Mouse (Mus musculus) layer of hippocampus, adult 11-12 months (tissue): ENCODE results near the gene Snx4.
"Not testable (repeated sequence)": the region's sequence is repeated elsewhere in the genome, so short reads cannot be mapped to it uniquely, and the experiment has no call there.

Source experiments
- DNase-seq: peaks from one replicate; pipeline ENCODE4 v3.0.0; 2022; ENCODE audit warnings: low spot score

Snx4 gene

DNA sequence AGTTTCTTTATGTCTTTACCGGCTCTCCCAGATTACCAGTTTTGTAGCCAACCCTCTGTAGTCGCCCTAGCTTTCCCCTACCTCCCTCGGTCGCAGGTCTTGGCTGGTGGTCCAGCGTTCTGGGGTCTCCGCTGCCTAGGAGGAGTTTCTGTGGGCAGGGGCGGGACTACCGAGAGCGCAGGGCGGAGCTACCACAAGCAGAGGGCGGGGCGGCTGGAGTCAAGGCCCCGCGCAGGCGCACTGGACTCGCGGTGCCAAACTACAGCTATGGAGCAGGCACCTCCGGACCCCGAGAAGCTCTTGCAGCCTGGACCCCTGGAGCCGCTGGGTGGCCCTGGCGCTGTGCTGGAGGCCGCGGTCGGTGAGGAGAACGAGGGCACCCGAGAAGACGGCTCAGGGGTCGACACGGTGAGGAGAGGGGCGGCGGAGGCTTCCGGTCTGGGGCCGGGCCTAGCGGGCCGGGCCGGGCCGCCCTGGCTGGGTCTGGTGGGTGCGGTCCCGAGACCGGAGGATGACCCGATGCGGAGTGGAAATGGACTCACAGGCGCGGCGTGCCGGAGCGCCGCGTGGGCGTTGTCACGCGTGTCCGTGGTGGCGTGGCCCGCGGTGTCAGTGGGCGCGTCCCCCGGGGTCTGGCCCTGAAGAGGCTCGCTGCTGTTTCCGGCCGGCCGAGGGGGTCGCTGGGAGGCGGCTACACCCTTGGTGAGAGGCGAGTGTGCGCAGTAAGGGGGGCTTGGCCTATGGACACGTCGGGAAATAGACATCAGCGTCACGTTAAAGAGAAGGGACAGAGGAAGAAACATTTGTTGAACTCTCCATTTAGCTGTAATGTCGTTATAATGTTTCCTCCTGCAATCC is at the start of gene Snx4:
Gene Snx4, plus strand, starts transcription at position 249 of the 858 bp plus-strand sequence.
- DNase-seq: peak; percentile 93

DNA sequence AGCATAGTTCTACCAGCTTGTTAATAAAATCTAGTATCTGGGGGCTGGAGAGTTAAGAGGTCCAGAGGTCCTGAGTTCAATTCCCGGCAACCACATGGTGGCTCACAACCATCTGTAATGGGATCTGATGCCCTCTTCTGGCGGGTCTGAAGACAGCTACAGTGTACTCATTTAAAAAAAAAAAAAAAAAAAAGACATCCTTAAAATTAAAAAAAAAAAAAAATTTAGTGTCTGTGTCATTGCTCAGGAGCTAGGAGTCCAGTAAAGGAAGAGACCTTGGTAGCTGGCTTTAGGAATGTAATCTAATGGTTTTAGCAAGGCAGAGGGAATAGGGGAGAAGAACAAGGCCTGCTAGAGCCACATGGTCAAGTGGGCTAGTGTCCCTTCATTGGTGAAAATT is 40.4 kb upstream of the Snx4 start:
- no peak for DNase-seq

DNA sequence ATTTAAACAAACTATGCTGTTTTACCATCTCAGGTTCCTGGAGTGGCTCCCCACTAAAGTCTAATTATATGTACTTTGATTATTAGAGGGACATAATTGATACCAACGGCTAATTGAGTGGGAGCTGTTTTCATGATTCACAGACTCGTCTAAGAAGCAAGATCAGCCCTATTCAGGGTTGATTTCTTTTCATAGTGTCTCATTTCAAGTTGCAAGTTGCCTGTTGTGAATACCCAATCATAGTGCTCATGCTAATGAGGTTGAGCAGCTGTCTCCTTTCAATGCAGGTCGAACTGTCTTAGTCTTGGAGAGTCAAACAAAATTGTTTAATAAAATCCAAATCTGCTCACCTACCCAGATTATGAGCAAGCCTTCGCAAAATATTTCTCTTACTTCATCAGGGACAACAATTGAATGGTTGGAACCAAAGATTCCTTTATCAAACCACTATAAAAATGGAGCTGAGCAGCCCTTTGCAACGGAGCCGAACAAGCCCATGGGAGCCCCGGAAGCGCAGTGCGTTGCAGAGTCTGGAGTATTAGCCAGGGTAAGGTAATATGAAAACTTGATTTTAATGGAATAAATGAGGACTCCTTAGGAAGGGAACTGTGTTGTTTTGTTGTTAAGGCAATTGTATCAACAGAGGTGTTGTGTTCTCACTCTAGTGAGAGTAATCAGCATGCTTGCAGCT is 34.8 kb upstream of the Snx4 start:
- no peak for DNase-seq

DNA sequence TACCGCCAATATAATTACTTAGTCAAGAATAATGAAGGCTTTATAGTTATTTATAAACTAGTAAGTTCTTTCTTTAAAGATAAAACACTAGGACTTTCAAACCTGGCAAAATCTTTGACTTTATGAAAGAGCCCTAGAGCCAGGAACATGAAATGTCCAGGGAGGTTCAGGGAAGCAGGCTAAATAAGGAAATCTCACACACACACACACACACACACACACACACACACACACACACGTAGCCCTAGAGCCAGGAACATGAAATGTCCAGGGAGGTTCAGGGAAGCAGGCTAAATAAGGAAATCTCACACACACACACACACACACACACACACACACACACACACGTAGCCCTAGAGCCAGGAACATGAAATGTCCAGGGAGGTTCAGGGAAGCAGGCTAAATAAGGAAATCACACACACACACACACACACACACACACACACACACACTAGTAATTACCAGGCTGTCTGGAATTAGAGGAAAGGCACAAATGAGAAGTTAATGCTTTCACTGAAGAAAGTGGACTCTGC is 33.6 kb upstream of the Snx4 start:
- DNase-seq: not testable (repeated sequence)

- no peak for DNase-seq
Measured at GRCm38 (mm10) chr16:33222482-33222881, 28.8 kb upstream of the Snx4 start.

- DNase-seq: no peak
Measured at GRCm38 (mm10) chr16:33224381-33224780, 26.9 kb upstream of the Snx4 start.

- DNase-seq: no peak
Measured at GRCm38 (mm10) chr16:33234128-33234527, 17.1 kb upstream of the Snx4 start.

DNA sequence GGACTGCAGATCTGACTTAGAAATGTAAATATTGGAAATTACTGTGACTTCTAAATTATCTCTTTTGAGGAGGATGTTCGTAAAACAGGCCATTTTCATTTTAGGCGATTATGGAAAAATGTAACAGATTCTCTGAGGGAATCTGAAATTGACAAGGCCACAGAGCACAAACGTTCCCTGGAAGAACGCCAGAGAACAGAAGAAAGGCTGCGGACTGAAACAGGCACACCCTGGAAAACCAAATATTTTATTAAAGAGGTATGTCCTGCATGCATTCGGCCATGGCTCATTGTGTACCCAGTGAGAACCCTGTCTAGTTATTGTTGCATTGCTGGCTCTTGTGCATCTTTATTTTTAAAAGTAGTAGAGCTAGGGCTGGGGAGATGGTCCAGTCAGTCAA is 15.1 kb upstream of the Snx4 start:
- no peak for DNase-seq

DNA sequence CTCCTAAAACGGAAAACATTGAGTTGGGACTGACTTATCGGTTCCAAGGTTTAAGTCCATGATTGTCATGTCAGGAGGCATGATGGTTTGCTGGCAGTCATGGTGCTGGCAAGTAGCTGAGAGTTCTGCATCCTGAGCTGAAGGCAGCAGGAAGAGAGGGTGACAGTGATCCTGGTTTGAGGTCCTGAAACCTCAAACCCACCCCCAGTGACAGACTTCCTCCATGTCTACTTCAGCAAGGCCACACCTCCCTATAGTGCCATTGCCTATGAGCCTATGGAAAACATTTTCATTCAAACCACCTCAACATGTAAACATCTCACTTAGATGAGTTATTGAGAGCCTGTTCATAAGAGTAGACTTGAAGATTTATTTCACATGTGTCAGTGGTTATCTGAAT is 11.9 kb upstream of the Snx4 start:
- DNase-seq: no peak

GRCm38 (mm10) chr16:33242046-33242445 is 9.2 kb upstream of the Snx4 start:
- DNase-seq: no peak

- no peak for DNase-seq
Measured at GRCm38 (mm10) chr16:33244136-33244691, 7.0 kb upstream of the Snx4 start.

DNA sequence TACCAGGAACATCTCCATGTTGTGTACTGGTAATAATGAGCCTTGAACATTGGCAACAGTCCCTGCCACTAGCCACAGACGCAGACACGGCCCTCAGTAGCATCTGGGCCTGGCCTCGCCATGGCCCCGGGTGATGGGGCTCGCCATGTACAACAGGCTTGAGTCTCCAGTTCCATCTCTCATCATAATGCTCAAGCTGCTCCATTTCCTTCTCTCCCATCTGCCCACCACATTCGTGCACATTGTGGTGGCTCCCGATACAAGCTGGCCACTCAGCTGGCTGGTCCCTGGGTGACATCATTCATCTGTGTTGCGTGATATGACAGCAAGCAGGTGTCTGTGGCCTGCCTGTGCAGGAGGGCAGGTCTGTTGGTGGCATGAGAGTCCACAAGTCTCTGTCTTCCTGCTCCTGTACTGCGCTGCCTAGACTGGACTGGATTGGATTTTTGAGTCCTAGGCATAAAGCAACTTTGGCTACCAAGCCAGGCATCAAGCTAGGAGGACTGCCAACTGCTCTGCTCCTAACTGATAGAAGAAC is 6.2 kb upstream of the Snx4 start:
- peak; percentile 19 for DNase-seq

DNA sequence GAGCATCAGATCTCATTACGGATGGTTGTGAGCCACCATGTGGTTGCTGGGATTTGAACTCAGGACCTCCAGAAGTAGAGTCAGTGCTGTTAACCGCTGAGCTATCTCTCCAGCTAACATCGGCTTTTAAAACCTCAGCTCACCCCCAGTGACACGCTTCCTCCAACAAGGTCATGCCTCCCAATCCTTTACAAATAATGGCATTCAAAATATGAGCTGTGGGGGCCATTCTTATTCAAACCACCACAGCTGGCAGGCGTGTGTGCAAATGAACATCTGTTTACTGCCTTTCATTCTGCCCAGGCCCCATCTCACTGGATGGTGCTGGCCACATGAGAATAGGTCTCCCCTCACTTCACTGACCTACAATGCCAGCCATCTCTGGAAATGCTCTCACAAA is 4.7 kb upstream of the Snx4 start:
- DNase-seq: no peak

GRCm38 (mm10) chr16:33247006-33247405 is 4.2 kb upstream of the Snx4 start:
- no peak for DNase-seq

DNA sequence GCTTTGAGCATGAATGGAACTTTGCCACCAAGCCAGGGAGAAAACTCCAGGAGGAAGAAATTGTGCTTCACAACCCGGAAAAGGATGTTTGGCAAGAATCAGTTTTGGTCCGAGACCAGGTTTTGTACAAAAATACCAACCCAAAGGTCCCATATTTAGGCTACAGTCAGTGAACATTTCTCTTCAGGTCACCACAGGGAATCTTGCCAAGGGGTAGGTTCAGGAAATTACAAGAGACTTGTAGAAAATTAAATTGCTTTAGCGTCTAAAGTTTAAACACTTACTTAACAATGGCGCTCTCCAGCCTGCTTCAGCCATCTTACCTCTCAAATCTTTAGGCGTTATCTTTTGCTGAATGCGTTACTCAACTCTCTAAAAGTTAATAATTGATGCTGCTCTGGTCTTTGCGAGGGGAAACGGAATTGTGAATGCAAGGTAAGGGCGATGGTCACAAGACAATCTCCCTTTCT is 556 bp upstream of the Snx4 start:
- no peak for DNase-seq

GRCm38 (mm10) chr16:33255601-33256000 is 4.4 kb downstream of the Snx4 start:
- DNase-seq: no peak

- DNase-seq: no peak
Measured at GRCm38 (mm10) chr16:33258530-33258929, 7.3 kb downstream of the Snx4 start.

GRCm38 (mm10) chr16:33259824-33260223 is 8.6 kb downstream of the Snx4 start:
- no peak for DNase-seq

GRCm38 (mm10) chr16:33260825-33261224 is 9.6 kb downstream of the Snx4 start:
- no peak for DNase-seq

DNA sequence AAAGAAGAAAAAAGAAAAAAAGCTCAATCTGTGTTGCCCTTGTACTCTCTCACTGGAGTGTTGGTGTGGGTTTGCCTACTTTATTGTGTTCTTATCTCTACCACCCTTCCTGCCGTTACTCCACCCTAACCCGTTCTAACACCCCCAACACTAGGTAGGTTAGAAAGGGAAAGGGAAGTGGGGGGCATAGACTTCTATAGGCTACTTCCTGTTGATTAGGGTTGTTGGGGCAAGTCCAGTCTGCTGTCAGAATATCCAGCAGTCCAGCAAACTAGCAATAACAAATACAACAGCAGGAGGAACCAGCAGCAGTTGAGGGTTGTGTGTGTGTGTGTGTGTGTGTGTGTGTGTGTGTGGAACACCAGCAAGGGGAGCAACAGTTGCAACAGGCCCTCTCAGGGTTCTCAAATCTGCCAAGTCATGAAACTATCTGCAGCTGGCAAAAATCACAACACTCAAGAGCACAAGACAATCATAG is 10.4 kb downstream of the Snx4 start:
- DNase-seq: no peak

GRCm38 (mm10) chr16:33262096-33262495 is 10.9 kb downstream of the Snx4 start:
- no peak for DNase-seq

- no peak for DNase-seq
Measured at GRCm38 (mm10) chr16:33267616-33268253, 16.5 kb downstream of the Snx4 start.
